Mouse (Mus musculus): ENCODE data around the gene Hyal1. TPM values are rescaled to one million over a fixed set of nuclear protein-coding genes. Genes with fewer than 3 reads are reported as not detected.

Hyal1 gene
- polyA plus RNA-seq, 1 experiment from 2014 or later = 10.1 TPM

- Histone ChIP-seq H3K9me3 (ENCODE audit: control insufficient read depth, low read length) (no peaks in the 10 kb centered on the region), H3K27ac (ENCODE audit: low read length) (no peak overlapping the region), H3K4me2 (ENCODE audit: low read depth, low read length) (peak overlapping the region; percentile 84), H3K27me3 (ENCODE audit: control insufficient read depth, insufficient read depth, low read depth, low read length) (no peaks in the 10 kb centered on the region), H3K4me1 (replicated peaks; ENCODE audit: control insufficient read depth, insufficient read depth, low read length) (peaks cover 16% of the 10 kb centered on the region), H3K4me3 (ENCODE audit: low read length) (peak overlapping the region; percentile 62), H3K9ac (ENCODE audit: low read length) (peak overlapping the region; percentile 66), H3K36me3 (ENCODE audit: control insufficient read depth, insufficient read depth, low read length) (peaks cover 25% of the 10 kb centered on the region; the same call in 1 of the 2 replicates)
- ATAC-seq (ENCODE audit: low read depth) = no peak; the same call in 1 of the 2 replicates
- 1% methylated on average over 33 of the region's 33 CpGs for WGBS
Observed at GRCm38 (mm10) chr9:107587833-107588639, 11.3 kb downstream of the Hyal1 start.

- Histone ChIP-seq H3K27ac (ENCODE audit: low read length) (peak overlapping the region; percentile 71), H3K27me3 (ENCODE audit: control insufficient read depth, insufficient read depth, low read depth, low read length) (no peaks in the 10 kb centered on the region), H3K4me2 (ENCODE audit: low read depth, low read length) (no peak overlapping the region), H3K36me3 (ENCODE audit: control insufficient read depth, insufficient read depth, low read length) (peaks cover 27% of the 10 kb centered on the region), H3K9ac (ENCODE audit: low read length) (no peak overlapping the region), H3K4me3 (ENCODE audit: low read length) (no peak overlapping the region), H3K9me3 (ENCODE audit: control insufficient read depth, low read length) (no peaks in the 10 kb centered on the region), H3K4me1 (replicated peaks; ENCODE audit: control insufficient read depth, insufficient read depth, low read length) (peaks cover 16% of the 10 kb centered on the region)
- ATAC-seq (ENCODE audit: low read depth) = no peak
- WGBS = 73% methylated on average over 25 of the region's 25 CpGs
Observed at GRCm38 (mm10) chr9:107590058-107590772, 13.5 kb downstream of the Hyal1 start.

- WGBS = 80% methylated on average over 6 of the region's 6 CpGs
- Histone ChIP-seq H3K27ac (ENCODE audit: low read length) (peak overlapping the region; percentile 71; the same call in 1 of the 2 replicates), H3K4me3 (ENCODE audit: low read length) (no peak overlapping the region), H3K9me3 (ENCODE audit: control insufficient read depth, low read length) (no peaks in the 10 kb centered on the region), H3K9ac (ENCODE audit: low read length) (no peak overlapping the region), H3K4me1 (replicated peaks; ENCODE audit: control insufficient read depth, insufficient read depth, low read length) (peaks cover 16% of the 10 kb centered on the region), H3K36me3 (ENCODE audit: control insufficient read depth, insufficient read depth, low read length) (peaks cover 27% of the 10 kb centered on the region), H3K4me2 (ENCODE audit: low read depth, low read length) (no peak overlapping the region), H3K27me3 (ENCODE audit: control insufficient read depth, insufficient read depth, low read depth, low read length) (no peaks in the 10 kb centered on the region)
- no peak for ATAC-seq (ENCODE audit: low read depth)
Observed at GRCm38 (mm10) chr9:107590773-107591060, 14.0 kb downstream of the Hyal1 start.

- H3K9me3 ChIP-seq (ENCODE audit: control insufficient read depth, low read length) = no peaks in the 10 kb centered on the region
- H3K36me3 ChIP-seq (ENCODE audit: control insufficient read depth, insufficient read depth, low read length) = peaks cover 27% of the 10 kb centered on the region
- H3K4me2 ChIP-seq (ENCODE audit: low read depth, low read length) = no peak overlapping the region
- no peaks in the 10 kb centered on the region for H3K27me3 ChIP-seq (ENCODE audit: control insufficient read depth, insufficient read depth, low read depth, low read length)
- no peak overlapping the region for H3K9ac ChIP-seq (ENCODE audit: low read length)
- H3K4me1 ChIP-seq (replicated peaks; ENCODE audit: control insufficient read depth, insufficient read depth, low read length) = peaks cover 10% of the 10 kb centered on the region
- H3K4me3 ChIP-seq (ENCODE audit: low read length) = no peak overlapping the region
- 80% methylated on average over 11 of the region's 11 CpGs for WGBS
- ATAC-seq (ENCODE audit: low read depth) = no peak
- no peak overlapping the region for H3K27ac ChIP-seq (ENCODE audit: low read length)
Observed at GRCm38 (mm10) chr9:107593101-107593976, 16.6 kb downstream of the Hyal1 start.

GRCm38 (mm10) chr9:107594281-107595062 is 17.7 kb downstream of the Hyal1 start:
- H3K9me3 ChIP-seq (ENCODE audit: control insufficient read depth, low read length) = no peaks in the 10 kb centered on the region
- no peak for ATAC-seq (ENCODE audit: low read depth)
- no peak overlapping the region for H3K4me2 ChIP-seq (ENCODE audit: low read depth, low read length)
- no peak overlapping the region for H3K9ac ChIP-seq (ENCODE audit: low read length)
- H3K27ac ChIP-seq (ENCODE audit: low read length) = no peak overlapping the region
- peaks cover 27% of the 10 kb centered on the region for H3K36me3 ChIP-seq (ENCODE audit: control insufficient read depth, insufficient read depth, low read length)
- H3K4me1 ChIP-seq (replicated peaks; ENCODE audit: control insufficient read depth, insufficient read depth, low read length) = no peaks in the 10 kb centered on the region; the same call in 1 of the 2 replicates
- WGBS = 77% methylated on average over 8 of the region's 8 CpGs
- no peaks in the 10 kb centered on the region for H3K27me3 ChIP-seq (ENCODE audit: control insufficient read depth, insufficient read depth, low read depth, low read length)
- H3K4me3 ChIP-seq (ENCODE audit: low read length) = no peak overlapping the region

- Histone ChIP-seq H3K4me1 (replicated peaks; ENCODE audit: control insufficient read depth, insufficient read depth, low read length) (no peaks in the 10 kb centered on the region), H3K4me2 (ENCODE audit: low read depth, low read length) (no peak overlapping the region), H3K4me3 (ENCODE audit: low read length) (no peak overlapping the region), H3K36me3 (ENCODE audit: control insufficient read depth, insufficient read depth, low read length) (peaks cover 12% of the 10 kb centered on the region), H3K27ac (ENCODE audit: low read length) (0 out of 2 replicates have a peak overlapping the region, but pooled peaks have one; percentile 10), H3K9ac (ENCODE audit: low read length) (0 out of 2 replicates have a peak overlapping the region, but pooled peaks have one; percentile 4), H3K27me3 (ENCODE audit: control insufficient read depth, insufficient read depth, low read depth, low read length) (no peaks in the 10 kb centered on the region), H3K9me3 (ENCODE audit: control insufficient read depth, low read length) (no peaks in the 10 kb centered on the region)
- WGBS = 78% methylated on average over 11 of the region's 11 CpGs
- ATAC-seq (ENCODE audit: low read depth) = no peak
Observed at GRCm38 (mm10) chr9:107596619-107597569, 20.2 kb downstream of the Hyal1 start.

GRCm38 (mm10) chr9:107598385-107598784 is 21.7 kb downstream of the Hyal1 start:
- 59% methylated on average over 5 of the region's 5 CpGs for WGBS
- H3K27me3 ChIP-seq (ENCODE audit: control insufficient read depth, insufficient read depth, low read depth, low read length) = no peaks in the 10 kb centered on the region
- ATAC-seq (ENCODE audit: low read depth) = no peak
- no peak overlapping the region for H3K27ac ChIP-seq (ENCODE audit: low read length)
- no peak overlapping the region for H3K9ac ChIP-seq (ENCODE audit: low read length)
- no peak overlapping the region for H3K4me2 ChIP-seq (ENCODE audit: low read depth, low read length)
- peaks cover 7% of the 10 kb centered on the region; the same call in 1 of the 2 replicates for H3K36me3 ChIP-seq (ENCODE audit: control insufficient read depth, insufficient read depth, low read length)
- H3K4me3 ChIP-seq (ENCODE audit: low read length) = no peak overlapping the region
- H3K9me3 ChIP-seq (ENCODE audit: control insufficient read depth, low read length) = no peaks in the 10 kb centered on the region
- H3K4me1 ChIP-seq (replicated peaks; ENCODE audit: control insufficient read depth, insufficient read depth, low read length) = no peaks in the 10 kb centered on the region

GRCm38 (mm10) chr9:107599433-107599832 is 22.7 kb downstream of the Hyal1 start:
- Histone ChIP-seq H3K9me3 (ENCODE audit: control insufficient read depth, low read length) (no peaks in the 10 kb centered on the region), H3K4me3 (ENCODE audit: low read length) (no peak overlapping the region), H3K4me1 (replicated peaks; ENCODE audit: control insufficient read depth, insufficient read depth, low read length) (peaks cover 3% of the 10 kb centered on the region), H3K27ac (ENCODE audit: low read length) (no peak overlapping the region), H3K36me3 (ENCODE audit: control insufficient read depth, insufficient read depth, low read length) (no peaks in the 10 kb centered on the region), H3K27me3 (ENCODE audit: control insufficient read depth, insufficient read depth, low read depth, low read length) (no peaks in the 10 kb centered on the region), H3K4me2 (ENCODE audit: low read depth, low read length) (no peak overlapping the region), H3K9ac (ENCODE audit: low read length) (no peak overlapping the region)
- 78% methylated on average over 9 of the region's 9 CpGs for WGBS
- no peak for ATAC-seq (ENCODE audit: low read depth)

All from lung, embryonic 16.5 days (tissue).